Mouse (Mus musculus): ENCODE results near the gene Sbk3.

- TF ChIP-seq CTCF (conservative IDR thresholded peaks at IDR 0.05; ENCODE audit: low read length) (peak; percentile 92), NANOG (IDR thresholded peaks at IDR 0.05; ENCODE audit: borderline replicate concordance, low read length) (no peak), POU5F1 (IDR thresholded peaks at IDR 0.05; ENCODE audit: borderline replicate concordance, low read length) (no peak)
These were observed 27.6 kb downstream of the Sbk3 start for GRCm38 (mm10) chr7:4943223-4943815.
